Mouse (Mus musculus): Measurements from ENCODE around the gene Npc2. TPM values are rescaled to one million over a fixed set of nuclear protein-coding genes. Genes with fewer than 3 reads are reported as not detected.

Npc2 gene
- polyA plus RNA-seq, 1 experiment from 2014 or later = 82.7 TPM

- Histone ChIP-seq H3K27me3 (ENCODE audit: low read depth, poor library complexity, severe bottlenecking) (peaks cover 5% of the 10 kb centered on the region), H3K9me3 (replicated peaks) (no peaks in the 10 kb centered on the region), H3K4me1 (peaks cover 60% of the 10 kb centered on the region), H3K4me3 (no peak overlapping the region), H3K27ac (replicated peaks) (no peak overlapping the region; the same call in 1 of the 2 replicates), H3K36me3 (peaks cover 7% of the 10 kb centered on the region)
- DNase-seq (ENCODE audit: low spot score) = no peak
- 85% methylated on average over 14 of the region's 14 CpGs for WGBS
These were observed 22.3 kb downstream of the Npc2 start for GRCm38 (mm10) chr12:84750661-84751060.

- no peak for DNase-seq (ENCODE audit: low spot score)
- no peaks in the 10 kb centered on the region; the same call in 1 of the 2 replicates for H3K27me3 ChIP-seq (ENCODE audit: low read depth, poor library complexity, severe bottlenecking)
- peaks cover 42% of the 10 kb centered on the region for H3K4me1 ChIP-seq
- H3K36me3 ChIP-seq = no peaks in the 10 kb centered on the region
- no peaks in the 10 kb centered on the region for H3K9me3 ChIP-seq (replicated peaks)
- H3K4me3 ChIP-seq = no peak overlapping the region
- 81% methylated on average over 3 of the region's 3 CpGs for WGBS
- H3K27ac ChIP-seq (replicated peaks) = no peak overlapping the region
These were observed 24.8 kb downstream of the Npc2 start for GRCm38 (mm10) chr12:84748134-84748533.

GRCm38 (mm10) chr12:84745700-84746099 lies 27.3 kb downstream of the Npc2 start:
- no peak overlapping the region for H3K4me3 ChIP-seq
- peaks cover 19% of the 10 kb centered on the region for H3K4me1 ChIP-seq
- H3K27ac ChIP-seq (replicated peaks) = no peak overlapping the region
- H3K9me3 ChIP-seq (replicated peaks) = no peaks in the 10 kb centered on the region
- H3K27me3 ChIP-seq (ENCODE audit: low read depth, poor library complexity, severe bottlenecking) = no peaks in the 10 kb centered on the region
- 61% methylated on average over 4 of the region's 4 CpGs for WGBS
- H3K36me3 ChIP-seq = no peaks in the 10 kb centered on the region
- DNase-seq (ENCODE audit: low spot score) = no peak

- no peaks in the 10 kb centered on the region for H3K27me3 ChIP-seq (ENCODE audit: low read depth, poor library complexity, severe bottlenecking)
- H3K4me1 ChIP-seq = peaks cover 11% of the 10 kb centered on the region
- no peak overlapping the region for H3K4me3 ChIP-seq
- no peak for DNase-seq (ENCODE audit: low spot score)
- H3K36me3 ChIP-seq = no peaks in the 10 kb centered on the region
- H3K27ac ChIP-seq (replicated peaks) = no peak overlapping the region
- WGBS = 89% methylated on average over 10 of the region's 10 CpGs
- no peaks in the 10 kb centered on the region for H3K9me3 ChIP-seq (replicated peaks)
These were observed 29.5 kb downstream of the Npc2 start for GRCm38 (mm10) chr12:84743496-84743895.

GRCm38 (mm10) chr12:84733366-84733765 lies 39.6 kb downstream of the Npc2 start:
- Histone ChIP-seq H3K27me3 (ENCODE audit: low read depth, poor library complexity, severe bottlenecking) (no peaks in the 10 kb centered on the region), H3K4me1 (no peaks in the 10 kb centered on the region), H3K27ac (replicated peaks) (no peak overlapping the region), H3K36me3 (no peaks in the 10 kb centered on the region), H3K4me3 (no peak overlapping the region), H3K9me3 (replicated peaks) (no peaks in the 10 kb centered on the region)
- 77% methylated on average over 13 of the region's 13 CpGs for WGBS
- DNase-seq (ENCODE audit: low spot score) = no peak

GRCm38 (mm10) chr12:84728421-84728820 lies 44.5 kb downstream of the Npc2 start:
- Histone ChIP-seq H3K9me3 (replicated peaks) (no peaks in the 10 kb centered on the region), H3K27me3 (ENCODE audit: low read depth, poor library complexity, severe bottlenecking) (no peaks in the 10 kb centered on the region), H3K4me3 (no peak overlapping the region), H3K27ac (replicated peaks) (no peak overlapping the region), H3K4me1 (0 out of 2 replicates have a peak, but pooled peaks cover 3% of the 10 kb centered on the region), H3K36me3 (no peaks in the 10 kb centered on the region)
- WGBS = 94% methylated on average over 10 of the region's 10 CpGs
- no peak for DNase-seq (ENCODE audit: low spot score)

- no peaks in the 10 kb centered on the region for H3K36me3 ChIP-seq
- 78% methylated on average over 5 of the region's 5 CpGs for WGBS
- H3K9me3 ChIP-seq (replicated peaks) = no peaks in the 10 kb centered on the region
- 0 out of 2 replicates have a peak, but pooled peaks cover 3% of the 10 kb centered on the region for H3K4me1 ChIP-seq
- H3K27ac ChIP-seq (replicated peaks) = no peak overlapping the region
- H3K27me3 ChIP-seq (ENCODE audit: low read depth, poor library complexity, severe bottlenecking) = no peaks in the 10 kb centered on the region
- DNase-seq (ENCODE audit: low spot score) = no peak
- H3K4me3 ChIP-seq = no peak overlapping the region
These were observed 45.5 kb downstream of the Npc2 start for GRCm38 (mm10) chr12:84727434-84727833.

- Histone ChIP-seq H3K27me3 (ENCODE audit: low read depth, poor library complexity, severe bottlenecking) (no peaks in the 10 kb centered on the region), H3K36me3 (no peaks in the 10 kb centered on the region), H3K4me1 (0 out of 2 replicates have a peak, but pooled peaks cover 3% of the 10 kb centered on the region), H3K4me3 (no peak overlapping the region), H3K9me3 (replicated peaks) (no peaks in the 10 kb centered on the region), H3K27ac (replicated peaks) (no peak overlapping the region)
- DNase-seq (ENCODE audit: low spot score) = no peak
- WGBS = 54% methylated on average over 4 of the region's 4 CpGs
These were observed 46.0 kb downstream of the Npc2 start for GRCm38 (mm10) chr12:84726986-84727385.

GRCm38 (mm10) chr12:84726391-84726790 lies 46.6 kb downstream of the Npc2 start:
- Histone ChIP-seq H3K4me3 (no peak overlapping the region), H3K36me3 (no peaks in the 10 kb centered on the region), H3K27ac (replicated peaks) (no peak overlapping the region), H3K4me1 (0 out of 2 replicates have a peak, but pooled peaks cover 3% of the 10 kb centered on the region), H3K9me3 (replicated peaks) (no peaks in the 10 kb centered on the region), H3K27me3 (ENCODE audit: low read depth, poor library complexity, severe bottlenecking) (no peaks in the 10 kb centered on the region)
- WGBS = 93% methylated on average over 4 of the region's 4 CpGs
- DNase-seq (ENCODE audit: low spot score) = no peak

GRCm38 (mm10) chr12:84718462-84719244 lies 54.3 kb downstream of the Npc2 start:
- H3K9me3 ChIP-seq (replicated peaks) = no peaks in the 10 kb centered on the region
- no peak for DNase-seq (ENCODE audit: low spot score)
- no peaks in the 10 kb centered on the region for H3K4me1 ChIP-seq
- H3K36me3 ChIP-seq = no peaks in the 10 kb centered on the region
- WGBS = 86% methylated on average over 9 of the region's 9 CpGs
- no peaks in the 10 kb centered on the region for H3K27me3 ChIP-seq (ENCODE audit: low read depth, poor library complexity, severe bottlenecking)
- no peak overlapping the region for H3K4me3 ChIP-seq
- H3K27ac ChIP-seq (replicated peaks) = no peak overlapping the region

GRCm38 (mm10) chr12:84714578-84714977 lies 58.4 kb downstream of the Npc2 start:
- Histone ChIP-seq H3K36me3 (no peaks in the 10 kb centered on the region), H3K9me3 (replicated peaks) (no peaks in the 10 kb centered on the region), H3K4me3 (no peak overlapping the region), H3K4me1 (no peaks in the 10 kb centered on the region), H3K27ac (replicated peaks) (no peak overlapping the region), H3K27me3 (ENCODE audit: low read depth, poor library complexity, severe bottlenecking) (no peaks in the 10 kb centered on the region)
- 89% methylated on average over 6 of the region's 6 CpGs for WGBS
- no peak for DNase-seq (ENCODE audit: low spot score)

GRCm38 (mm10) chr12:84709842-84710439 lies 63.0 kb downstream of the Npc2 start:
- 37% methylated on average over 14 of the region's 14 CpGs for WGBS
- no peaks in the 10 kb centered on the region for H3K9me3 ChIP-seq (replicated peaks)
- no peaks in the 10 kb centered on the region for H3K27me3 ChIP-seq (ENCODE audit: low read depth, poor library complexity, severe bottlenecking)
- no peak for DNase-seq (ENCODE audit: low spot score)
- no peak overlapping the region for H3K4me3 ChIP-seq
- no peak overlapping the region for H3K27ac ChIP-seq (replicated peaks)
- H3K4me1 ChIP-seq = peaks cover 10% of the 10 kb centered on the region
- no peaks in the 10 kb centered on the region for H3K36me3 ChIP-seq

GRCm38 (mm10) chr12:84707804-84708203 lies 65.1 kb downstream of the Npc2 start:
- H3K27me3 ChIP-seq (ENCODE audit: low read depth, poor library complexity, severe bottlenecking) = 0 out of 2 replicates have a peak, but pooled peaks cover 2% of the 10 kb centered on the region
- H3K4me1 ChIP-seq = peaks cover 10% of the 10 kb centered on the region
- H3K4me3 ChIP-seq = no peak overlapping the region
- 0 out of 2 replicates have a peak overlapping the region, but pooled peaks have one; percentile 1 for H3K27ac ChIP-seq (replicated peaks)
- no peaks in the 10 kb centered on the region for H3K36me3 ChIP-seq
- no peaks in the 10 kb centered on the region for H3K9me3 ChIP-seq (replicated peaks)
- no peak for DNase-seq (ENCODE audit: low spot score)
- WGBS = 85% methylated on average over 4 of the region's 4 CpGs

Data from midbrain, embryonic 10.5 days (tissue).